Mouse (Mus musculus) left cerebral cortex, adult 2 months (tissue): ENCODE results near the gene Wdr77. TPM values are rescaled to one million over a fixed set of nuclear protein-coding genes. Genes with fewer than 3 reads are reported as not detected.
A peak's percentile ranks its signal among the peaks of the same experiment; 100 is the strongest.
"Not testable (repeated sequence)": the region's sequence is repeated elsewhere in the genome, so short reads cannot be mapped to it uniquely, and the experiment has no call there.

Experiments
- DNase-seq, 2 experiments: peaks; one replicate each; pipeline ENCODE4 v3.0.0; 2021 to 2022; ENCODE audit warnings: low spot score in 2 of 2, mixed read lengths in 1 of 2; ENCODE audit errors: extremely low spot score in 1 of 2
- H3K27ac ChIP-seq: fragments of 200-600 bp; 2 replicates; pipeline ENCODE4 v1.8.1; 2022
- H3K4me3 ChIP-seq: fragments of 200-600 bp; 2 replicates; pipeline ENCODE4 v1.8.1; 2022
- CTCF ChIP-seq: fragments of 200-600 bp; IDR thresholded peaks from 2 replicates; pipeline ENCODE4 v1.8.1; 2022; ENCODE audit warnings: antibody characterized with exemption, mild to moderate bottlenecking, moderate library complexity
- intact Hi-C: fragments of 180-260 bp; cut with DNase I; formaldehyde crosslinking; loops from one replicate; pipeline ENCODE4 v1.15.1; 2025
- long read RNA-seq, 2 experiments: library from polyadenylated mRNA; stranded (forward); transcript quantifications; one replicate each; pipeline ENCODE4 v2.0.0; 2021; ENCODE audit warnings: borderline mapping rate in 2 of 2
- total RNA-seq, 2 experiments: library from RNA; stranded (reverse); gene quantifications; 2 replicates each; pipeline ENCODE4 v1.2.3; 2021

Wdr77 gene
- total RNA-seq = 10 to 100 TPM; 50.1 to 50.2 TPM
- long read RNA-seq, experiment 1, transcript Wdr77-201 (10 exons, 3,682 nt) = major isoform, 47 of 65 reads
- long read RNA-seq, experiment 1, partial matches to known transcripts = 5 of 65 reads
- long read RNA-seq, experiment 1, other reads (novel, unspliced or antisense) = 13 of 65 reads
- long read RNA-seq, experiment 2, transcript Wdr77-201 (10 exons, 3,682 nt) = major isoform, 29 of 45 reads
- long read RNA-seq, experiment 2, partial matches to known transcripts = 4 of 45 reads
- long read RNA-seq, experiment 2, other reads (novel, unspliced or antisense) = 12 of 45 reads

DNA sequence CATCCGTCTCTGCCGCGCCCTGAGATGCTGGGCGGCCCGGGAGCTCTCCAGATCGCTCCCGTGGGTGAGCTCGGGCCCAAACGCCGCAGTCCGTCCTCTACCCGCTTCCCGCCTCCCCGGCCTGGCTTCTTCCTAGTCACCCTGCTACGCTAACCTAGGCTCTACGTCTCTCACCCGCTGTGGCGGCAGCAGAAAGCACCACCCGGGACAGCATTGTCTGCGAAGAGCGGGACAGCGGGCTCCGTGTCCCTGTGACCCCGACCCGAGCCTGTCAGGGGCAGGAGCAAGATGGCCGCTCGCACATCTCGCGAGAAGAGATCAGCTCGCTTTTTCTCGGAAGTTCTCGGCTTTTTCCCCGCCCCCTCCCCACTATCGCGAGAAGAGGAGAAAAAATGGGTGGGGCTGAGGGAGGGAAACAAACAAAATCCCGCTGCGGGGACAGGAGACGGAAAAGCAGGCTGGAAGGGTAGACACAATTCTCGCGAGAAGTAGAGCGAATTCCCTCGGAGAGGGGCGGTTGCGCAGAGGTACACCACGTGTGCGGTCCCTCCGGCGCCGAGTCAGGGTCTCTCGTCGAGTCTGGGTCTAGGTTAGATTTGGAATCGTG is at the start of gene Wdr77:
Gene Wdr77 (plus strand): TSS at position 396 of the 607 bp plus-strand sequence.
- peak; percentile 91 to 94 for DNase-seq
- intact Hi-C loops = loop anchor here (2.0 kb wide), 1 partner anchor 272 kb away; the partner anchor contains the start of gene Ddx20
- H3K4me3 ChIP-seq = peak within 1 kb of the TSS; percentile 98
- H3K27ac ChIP-seq = peak within 1 kb of the TSS; percentile 98
- TF ChIP-seq CTCF = no peak

DNA sequence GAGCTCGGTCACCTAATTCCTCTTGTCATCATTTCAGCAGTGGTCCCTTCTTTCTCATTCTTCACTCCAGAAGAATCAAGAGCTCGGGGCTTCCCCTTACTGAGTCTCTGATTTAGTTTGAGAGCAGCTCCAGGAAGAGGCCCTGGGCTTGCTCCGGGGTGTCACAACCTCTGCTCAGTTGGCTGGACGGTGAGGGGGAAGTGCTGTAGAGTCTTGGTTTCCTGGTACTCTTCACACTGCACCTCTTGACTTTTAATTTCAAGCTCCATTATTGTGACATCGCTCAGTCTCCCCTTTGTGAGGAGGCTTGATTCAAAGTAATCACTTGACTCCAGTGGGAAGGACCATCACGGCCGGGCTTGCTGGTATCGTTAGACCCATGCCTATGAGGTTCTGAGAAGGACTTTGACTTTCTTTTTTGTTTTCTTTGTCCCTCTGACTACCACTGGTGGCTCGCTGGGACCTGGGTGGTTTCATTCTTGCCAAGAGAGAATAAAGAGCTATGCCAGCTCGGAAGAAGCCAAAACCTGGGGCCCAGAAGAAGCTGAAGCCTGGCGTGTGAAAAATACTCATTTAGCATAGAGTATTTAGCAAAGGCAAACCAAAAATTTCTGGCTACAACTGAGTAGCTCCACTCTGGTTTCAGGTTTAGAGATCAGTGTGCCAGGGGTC is 48.5 kb upstream of the Wdr77 start:
- H3K27ac ChIP-seq = no peak overlapping the region
- intact Hi-C loops = no loop called here

DNA sequence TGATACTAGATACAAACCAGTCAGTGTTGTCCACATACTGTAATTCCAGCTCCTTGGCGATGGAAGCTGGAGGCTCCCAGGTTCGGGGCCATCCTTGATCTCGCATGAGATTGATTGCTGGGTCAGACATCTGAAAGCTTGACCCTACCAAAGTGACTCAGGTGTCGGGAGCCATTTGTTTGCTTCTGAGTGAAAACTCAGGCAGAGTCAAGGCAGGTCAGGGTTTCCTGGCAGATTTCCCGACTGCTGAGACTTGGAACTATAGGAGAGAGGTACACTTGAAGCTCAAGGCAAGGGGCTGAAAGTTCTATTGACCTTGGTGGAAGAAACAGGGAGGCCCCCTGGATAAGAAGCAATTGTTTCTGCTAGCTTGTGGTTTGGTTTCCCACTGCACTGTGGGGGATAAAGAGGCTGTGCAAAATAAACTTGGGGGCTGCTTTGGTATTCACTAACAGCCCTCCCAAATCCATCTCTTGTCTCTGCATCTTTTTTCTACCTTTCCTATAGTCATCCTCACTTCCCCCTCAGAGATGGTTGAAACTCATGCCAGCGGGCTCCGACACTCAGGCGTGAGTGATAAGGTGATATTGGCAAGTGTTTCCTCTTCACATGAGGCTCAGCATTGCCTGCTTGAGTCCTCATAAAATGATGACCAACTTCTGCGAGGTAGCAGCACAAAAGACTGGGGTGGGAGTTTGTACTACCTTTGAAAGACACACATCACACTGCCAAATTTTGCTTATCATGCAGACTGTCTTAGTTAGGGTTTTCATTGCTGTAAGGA is 46.9 kb upstream of the Wdr77 start:
- TF ChIP-seq CTCF = no peak
- no peak for DNase-seq
- Histone ChIP-seq H3K27ac (no peak overlapping the region), H3K4me3 (no peak overlapping the region)
- intact Hi-C loops = no loop called here

More for the DNA sequence above, 48.5 kb upstream of the Wdr77 start:
- no peak for TF ChIP-seq CTCF
- no peak overlapping the region for H3K4me3 ChIP-seq
- no peak for DNase-seq

DNA sequence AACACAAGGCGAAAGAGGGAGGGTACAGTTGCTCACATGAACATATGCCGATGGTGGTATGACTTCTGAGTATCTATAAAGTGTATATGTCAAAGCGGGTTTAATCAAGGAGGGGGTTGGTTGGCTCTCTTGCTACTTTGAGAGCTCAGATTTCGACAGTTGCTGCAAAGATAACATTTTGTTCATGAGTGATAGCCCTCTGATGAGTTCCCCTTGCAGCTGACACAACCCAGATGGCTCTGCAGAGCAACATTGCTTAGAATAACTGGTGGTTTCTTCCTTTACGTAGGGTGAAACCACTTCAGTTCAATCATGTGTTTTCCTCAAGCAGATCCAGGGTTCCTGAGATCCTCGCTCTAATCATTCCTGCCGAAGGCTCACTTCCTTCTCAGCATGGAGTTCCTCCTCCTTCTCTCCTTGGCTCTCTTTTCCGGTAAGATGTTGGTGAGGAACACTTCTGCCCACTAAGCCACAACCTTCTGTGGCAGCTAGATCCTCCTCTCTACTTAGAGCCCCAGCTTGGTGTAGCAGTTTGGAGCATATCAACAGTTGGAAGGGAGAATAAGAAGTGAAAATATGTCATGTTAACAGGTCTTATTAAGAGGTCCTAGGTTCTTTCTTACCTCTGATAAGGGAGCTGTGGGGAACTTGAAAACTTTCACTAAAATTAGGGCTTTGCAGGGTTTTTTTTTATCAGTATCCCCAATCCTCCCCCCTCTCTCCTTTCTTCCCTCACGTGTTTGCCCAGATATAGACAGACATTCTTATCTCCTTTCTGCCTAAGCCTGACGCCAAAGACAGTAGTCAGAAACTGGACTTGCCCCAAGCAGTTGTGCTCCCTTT is 45.1 kb upstream of the Wdr77 start:
- no peak for DNase-seq
- H3K4me3 ChIP-seq = no peak overlapping the region
- TF ChIP-seq CTCF = no peak
- intact Hi-C loops = no loop called here
- no peak overlapping the region for H3K27ac ChIP-seq

DNA sequence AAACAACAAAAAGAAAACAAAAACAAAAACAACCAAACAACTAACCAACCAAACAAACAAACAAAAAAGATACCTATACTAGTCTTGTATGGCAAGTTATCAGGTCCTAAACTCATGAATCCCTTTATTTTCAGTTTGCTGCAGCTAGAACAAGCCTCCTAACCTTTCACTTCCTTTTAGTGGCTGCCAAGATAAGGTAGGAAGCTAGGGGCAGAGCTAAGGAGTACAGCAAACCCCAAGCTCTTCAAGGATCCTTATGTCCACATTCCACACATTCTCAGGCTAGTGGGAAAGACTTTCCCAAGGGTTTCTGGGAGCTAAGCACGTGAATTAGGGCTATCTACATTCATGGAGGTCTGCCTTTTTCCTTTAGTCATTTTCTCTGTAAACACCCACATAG is 43.9 kb upstream of the Wdr77 start:
- DNase-seq = no peak
- intact Hi-C loops = no loop called here
- Histone ChIP-seq H3K27ac (no peak overlapping the region), H3K4me3 (no peak overlapping the region)
- no peak for TF ChIP-seq CTCF

DNA sequence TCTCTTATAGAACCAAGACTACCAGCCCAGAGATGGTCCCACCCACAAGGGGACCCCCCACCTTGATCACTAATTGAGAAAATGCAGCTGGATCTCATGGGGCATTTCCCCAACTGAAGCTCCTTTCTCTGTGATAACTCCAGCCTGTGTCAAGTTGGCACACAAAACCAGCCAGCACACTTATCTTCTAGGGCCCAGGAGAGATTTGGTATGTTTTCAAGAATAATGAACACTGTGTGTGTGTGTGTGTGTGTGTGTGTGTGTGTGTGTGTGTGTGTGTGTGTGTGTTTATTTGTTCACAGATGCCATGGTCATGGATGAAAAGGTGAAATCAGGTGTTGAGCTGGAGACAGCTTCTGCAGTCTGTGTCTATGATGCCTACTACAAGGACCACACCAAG is 42.7 kb upstream of the Wdr77 start:
- H3K4me3 ChIP-seq, intact Hi-C loops, H3K27ac ChIP-seq, DNase-seq: not testable (repeated sequence)

DNA sequence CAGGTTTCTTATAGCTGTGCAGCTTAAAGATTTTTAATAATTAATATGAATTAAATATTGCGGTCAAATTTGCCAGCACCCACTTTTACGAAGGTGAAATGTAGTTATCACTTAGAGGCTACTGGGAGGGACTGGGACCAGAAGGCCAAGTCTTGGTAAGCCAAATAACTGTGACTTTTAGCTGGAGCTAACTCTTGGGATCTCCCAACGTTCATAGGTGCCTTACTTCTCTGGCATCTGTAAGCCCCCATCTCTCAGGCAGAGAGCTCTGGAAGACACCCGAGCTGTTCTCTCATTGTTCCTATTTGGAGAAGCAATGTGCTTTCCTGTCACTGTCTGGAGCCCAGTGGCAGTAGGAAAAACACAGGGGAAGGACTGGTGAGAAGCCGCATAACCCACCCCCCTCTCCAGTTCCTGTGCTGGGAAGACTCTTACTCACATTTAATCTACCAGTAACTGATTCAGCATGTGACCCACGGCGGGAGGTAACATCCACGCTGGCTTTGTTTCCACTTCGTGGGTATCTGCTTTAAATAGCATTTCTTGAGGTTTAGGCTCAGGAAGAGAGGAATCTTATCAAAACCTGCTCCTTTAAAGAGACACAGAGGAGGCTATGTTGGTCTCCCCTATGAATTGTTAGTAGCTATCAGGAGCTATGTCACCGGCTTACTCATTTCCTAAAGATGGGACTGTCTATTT is 41.4 kb upstream of the Wdr77 start:
- intact Hi-C loops = no loop called here
- no peak for DNase-seq
- TF ChIP-seq CTCF = no peak
- no peak overlapping the region for H3K4me3 ChIP-seq
- no peak overlapping the region for H3K27ac ChIP-seq

DNA sequence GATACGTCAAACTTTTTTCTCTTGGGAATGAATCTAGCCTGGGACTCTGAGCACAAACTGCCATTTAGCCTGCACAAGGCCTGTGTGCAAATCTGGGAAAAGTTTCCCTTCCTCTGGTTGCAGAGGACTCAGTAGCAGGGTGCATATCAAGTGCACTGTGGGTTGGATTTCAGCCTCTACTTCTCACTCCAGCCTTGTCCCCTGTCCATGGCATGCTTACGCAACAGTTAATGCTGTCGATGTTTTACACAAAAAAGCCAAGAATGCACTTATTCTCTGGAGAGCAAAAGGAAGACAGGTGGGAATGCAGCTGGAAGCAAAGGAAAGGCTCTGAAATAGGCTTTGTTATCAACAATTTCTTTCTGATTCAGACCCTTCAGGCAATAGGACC is 40.8 kb upstream of the Wdr77 start:
- no peak for TF ChIP-seq CTCF
- no peak overlapping the region for H3K27ac ChIP-seq
- no peak for DNase-seq
- intact Hi-C loops = no loop called here
- no peak overlapping the region for H3K4me3 ChIP-seq

DNA sequence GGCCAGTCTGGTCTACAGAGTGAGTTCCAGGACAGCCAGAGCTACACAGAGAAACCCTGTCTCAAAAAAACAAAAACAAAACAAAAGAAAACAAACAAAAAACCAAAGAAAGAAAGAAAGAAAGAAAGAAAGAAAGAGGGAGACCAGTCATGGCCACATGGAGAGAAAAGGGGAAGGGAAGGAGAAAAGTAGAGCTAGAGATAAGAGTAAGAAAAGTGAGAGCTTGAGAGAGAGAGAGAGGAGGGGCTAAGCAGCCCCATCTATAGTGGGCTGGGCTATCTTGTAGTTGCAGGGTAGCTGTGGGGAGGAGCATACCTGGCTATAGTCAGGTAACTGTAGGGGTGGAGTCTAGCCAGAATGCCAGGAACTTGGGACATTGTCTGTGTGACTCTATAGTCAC is 38.4 kb upstream of the Wdr77 start:
- DNase-seq, H3K4me3 ChIP-seq, H3K27ac ChIP-seq, intact Hi-C loops: not testable (repeated sequence)

DNA sequence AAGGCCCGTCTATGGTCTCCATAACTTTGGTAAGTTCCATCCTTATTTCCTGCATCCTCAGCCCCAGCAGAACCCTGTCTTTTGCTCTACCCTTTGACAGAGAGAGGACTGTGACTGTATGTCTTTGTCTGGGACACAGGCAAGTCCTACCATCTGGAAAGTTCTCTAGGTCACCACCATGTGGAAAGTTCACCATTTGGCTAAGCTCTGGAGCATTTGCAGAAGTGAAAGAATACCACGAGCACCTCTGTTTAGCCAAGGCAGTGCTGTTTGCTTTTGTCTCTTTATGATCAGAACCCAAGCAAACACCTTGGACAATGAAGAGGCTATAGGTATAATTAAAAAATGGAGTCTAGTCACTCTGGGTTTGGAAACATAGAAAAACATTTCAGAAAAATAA is 37.2 kb upstream of the Wdr77 start:
- no peak for TF ChIP-seq CTCF
- DNase-seq = no peak
- intact Hi-C loops = no loop called here
- Histone ChIP-seq H3K27ac (no peak overlapping the region), H3K4me3 (no peak overlapping the region)

DNA sequence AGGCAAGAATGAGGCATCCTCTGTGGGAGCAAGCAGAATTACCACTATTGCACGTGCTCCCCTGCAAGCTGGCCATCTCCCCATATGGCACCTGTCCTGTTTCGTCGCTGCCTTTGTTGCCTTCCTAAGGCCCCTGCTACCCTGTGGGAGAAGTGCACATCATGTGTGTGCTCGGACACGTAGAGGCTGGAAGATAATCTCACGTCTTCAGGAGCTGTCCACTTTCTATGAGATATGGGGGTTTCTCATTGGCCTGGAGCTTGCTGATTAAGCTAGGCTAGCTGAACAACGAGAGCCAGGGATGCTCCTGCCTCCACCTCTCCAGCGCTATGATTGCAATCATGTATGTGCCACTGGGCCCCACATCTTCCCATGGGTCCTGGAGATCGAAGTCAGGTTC is 34.6 kb upstream of the Wdr77 start:
- TF ChIP-seq CTCF = no peak
- intact Hi-C loops = no loop called here
- no peak for DNase-seq
- no peak overlapping the region for H3K4me3 ChIP-seq
- H3K27ac ChIP-seq = no peak overlapping the region
